Mouse (Mus musculus) gastrocnemius, postnatal 14 days (tissue): ENCODE measurements around the gene Tmprss11g. TPM values are rescaled to one million over a fixed set of nuclear protein-coding genes. Genes with fewer than 3 reads are reported as not detected.

Experiments used
- DNase-seq: peaks from one replicate; pipeline ENCODE4 v3.0.0; 2021; ENCODE audit warnings: mixed read lengths
- intact Hi-C: fragments of 180-260 bp; cut with DNase I; formaldehyde crosslinking; loops from one replicate; pipeline ENCODE4 v1.15.1; 2025; ENCODE audit warnings: low total_unique reads
- long read RNA-seq, 2 experiments: library from polyadenylated mRNA; stranded (forward); transcript quantifications; one replicate each; pipeline ENCODE4 v2.0.0; 2021
- total RNA-seq, 2 experiments: library from RNA; stranded (reverse); gene quantifications; 2 replicates each; pipeline ENCODE4 v1.2.3; 2021

The Tmprss11g gene
- not detected for total RNA-seq
- long read RNA-seq, experiment 1 = 0 reads
- long read RNA-seq, experiment 2 = 0 reads

DNA sequence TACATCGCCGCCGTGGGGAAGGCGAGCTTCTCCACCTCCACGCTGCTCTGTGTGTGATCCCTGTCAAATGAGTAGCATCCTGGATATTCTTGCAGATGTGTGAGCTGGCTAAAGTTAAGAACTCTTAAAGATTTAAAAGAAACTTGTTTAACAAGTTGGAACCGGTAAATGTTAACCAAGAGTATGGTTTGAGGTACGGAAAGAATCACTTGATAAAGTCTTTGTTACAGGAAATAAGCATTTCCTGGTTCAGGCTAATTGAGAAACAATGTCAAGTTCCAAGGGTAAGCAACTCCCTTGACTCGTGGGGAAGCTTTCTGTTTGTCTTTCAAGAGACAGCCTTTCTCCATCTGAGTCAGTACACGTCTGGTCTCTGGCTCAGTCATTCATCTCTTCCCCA lies at the start of gene Tmprss11g:
Tmprss11g (minus strand) TSS at position 101 of the 400 bp plus-strand sequence.
- no peak for DNase-seq
- intact Hi-C loops = no loop called here

GRCm38 (mm10) chr5:86546693-86547092 lies 28.3 kb upstream of the Tmprss11g start:
- intact Hi-C loops = no loop called here
- DNase-seq = no peak

GRCm38 (mm10) chr5:86540601-86541000 lies 22.2 kb upstream of the Tmprss11g start:
- no peak for DNase-seq
- intact Hi-C loops = no loop called here

GRCm38 (mm10) chr5:86528725-86529124 lies 10.3 kb upstream of the Tmprss11g start:
- DNase-seq = no peak
- intact Hi-C loops = no loop called here

DNA sequence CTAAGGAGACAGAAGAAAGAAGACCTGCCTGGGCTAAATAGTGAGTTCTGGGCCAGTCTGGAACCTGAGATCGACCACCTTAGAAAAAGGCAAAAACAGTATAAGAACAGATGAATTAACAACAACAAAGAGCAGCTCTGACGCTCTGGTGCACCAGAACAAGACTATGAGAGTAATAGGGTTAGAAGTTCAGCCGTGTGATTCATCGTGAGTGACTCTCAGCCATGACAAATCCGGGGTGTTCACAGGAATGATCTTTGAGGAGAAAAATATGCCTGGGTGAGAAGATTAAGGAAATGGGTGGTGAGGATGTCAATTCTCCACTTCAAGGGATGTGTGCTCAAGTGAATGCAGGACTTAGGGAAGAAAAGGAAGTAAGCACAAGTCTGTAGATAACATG lies 6.9 kb downstream of the Tmprss11g start:
- DNase-seq = no peak
- intact Hi-C loops = no loop called here

DNA sequence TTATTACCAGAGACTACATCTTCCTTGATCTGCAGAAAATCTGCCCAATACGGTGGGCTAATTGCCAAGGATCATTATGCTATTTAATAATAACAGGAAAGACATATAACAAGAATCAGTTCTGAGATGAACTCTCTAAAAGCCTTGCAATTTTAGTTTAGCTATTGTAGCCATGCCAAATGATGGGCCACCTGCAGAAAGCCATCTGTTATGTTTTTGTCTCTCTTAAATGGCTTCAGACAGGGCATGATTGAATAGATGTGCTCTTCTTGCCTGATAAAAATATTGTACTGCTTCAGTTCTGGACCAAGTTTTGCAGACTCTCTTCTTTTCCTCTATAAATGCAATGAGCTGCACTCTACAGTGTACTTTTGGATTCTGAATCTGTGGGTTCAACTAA lies 24.9 kb downstream of the Tmprss11g start:
- intact Hi-C loops = no loop called here
- no peak for DNase-seq

DNA sequence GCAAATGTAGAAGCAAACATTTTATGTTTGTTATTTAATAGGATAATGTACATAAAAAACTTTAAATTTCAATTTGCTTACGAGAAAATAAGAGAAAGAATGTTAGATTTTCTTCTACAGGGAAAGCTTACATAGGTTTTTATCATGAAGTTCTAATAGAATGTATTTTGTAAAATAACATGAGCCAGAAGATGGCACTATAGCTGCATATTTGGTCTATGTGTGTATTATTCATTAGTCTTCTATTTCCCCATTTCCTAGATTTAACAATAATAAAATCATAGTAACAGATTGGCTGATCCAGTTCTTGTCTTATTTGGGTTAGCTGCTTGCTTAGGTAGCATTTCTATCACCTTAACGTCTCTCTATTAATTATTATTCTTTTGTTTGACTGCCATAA lies 35.8 kb downstream of the Tmprss11g start:
- intact Hi-C loops = no loop called here
- no peak for DNase-seq

DNA sequence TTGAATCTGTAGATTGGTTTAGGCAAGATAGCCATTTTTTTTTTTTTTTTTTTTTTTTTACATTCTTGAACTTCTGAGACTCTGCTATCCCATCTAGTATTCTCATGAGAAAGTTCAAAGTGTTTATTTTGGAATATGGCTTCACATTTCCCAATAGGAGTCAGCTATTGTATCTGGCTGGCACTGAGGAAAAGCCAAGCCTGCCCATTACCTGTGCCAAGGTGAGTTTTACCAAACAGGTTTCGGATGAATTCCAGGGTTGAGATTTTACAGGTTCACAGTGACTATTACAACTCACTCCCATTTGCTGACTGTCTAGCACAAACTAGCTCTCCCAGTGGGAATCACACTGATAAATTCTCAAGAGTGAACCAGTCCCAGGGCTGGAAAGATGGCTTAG lies 36.4 kb downstream of the Tmprss11g start:
- no peak for DNase-seq
- intact Hi-C loops = no loop called here

DNA sequence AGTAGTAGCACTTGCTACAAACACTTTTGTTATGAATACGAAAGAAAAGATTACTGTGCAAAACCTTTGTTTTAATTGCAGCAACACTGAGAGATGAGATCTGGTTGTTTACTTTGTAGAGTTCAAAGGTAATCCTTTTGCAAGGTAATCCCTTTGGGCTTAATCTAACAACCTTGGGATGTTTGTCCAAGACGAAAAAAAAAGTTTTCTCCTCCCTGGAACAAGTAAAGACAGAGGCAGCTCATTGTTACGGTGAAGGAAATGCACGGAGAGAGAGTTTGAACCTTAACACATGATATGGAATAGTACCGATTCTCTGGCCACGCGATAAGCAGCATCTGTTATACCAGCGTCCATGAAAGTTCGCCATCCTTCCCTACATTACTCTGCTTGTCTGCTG lies 44.5 kb downstream of the Tmprss11g start:
- intact Hi-C loops = no loop called here
- no peak for DNase-seq

DNA sequence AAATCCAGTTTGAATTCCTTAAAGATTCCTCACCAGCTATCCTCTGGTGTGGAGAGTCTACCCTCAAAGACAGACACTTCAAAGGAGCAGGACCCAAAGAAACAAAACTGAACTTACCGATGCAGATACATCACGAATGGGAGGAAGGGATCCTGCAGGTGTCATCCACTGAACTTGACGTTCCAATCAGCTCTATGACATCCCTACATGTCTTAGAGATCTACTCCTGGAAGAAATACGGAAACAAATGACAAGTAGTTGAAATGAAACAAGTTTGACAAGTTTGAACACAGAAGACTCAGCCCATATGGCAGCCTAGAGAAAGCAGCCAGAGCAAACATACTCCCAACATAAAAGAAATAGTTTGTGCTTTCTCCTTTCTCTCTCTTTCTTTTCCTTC lies 49.5 kb downstream of the Tmprss11g start, which contains the start of gene Tmprss11a:
Tmprss11a (minus strand) TSS at position 101 of the 400 bp plus-strand sequence.
- intact Hi-C loops = no loop called here
- no peak for DNase-seq

- intact Hi-C loops = no loop called here
- no peak for DNase-seq
Measured at GRCm38 (mm10) chr5:86439306-86439705, 79.1 kb downstream of the Tmprss11g start.

DNA sequence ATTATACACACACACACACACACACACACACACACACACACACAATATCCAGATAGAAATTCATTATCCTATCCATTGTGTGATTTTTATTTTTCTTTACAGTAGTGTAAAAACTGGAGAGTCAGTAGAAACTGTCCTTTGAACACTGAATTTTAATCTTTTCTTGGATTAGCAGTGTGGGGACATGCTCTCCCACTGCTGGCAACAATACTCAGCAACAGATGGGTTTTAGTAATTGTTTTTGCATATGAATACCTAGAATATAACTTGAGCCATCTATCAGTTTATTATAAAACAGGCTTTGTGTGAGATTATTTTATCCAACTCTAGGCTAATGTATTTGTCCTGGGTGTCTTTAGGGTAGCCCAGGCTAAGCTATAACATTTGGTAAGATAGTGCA lies 79.9 kb downstream of the Tmprss11g start:
- no peak for DNase-seq
- intact Hi-C loops = no loop called here

Other genes starting within 250 kb of the Tmprss11g start
- gene Tmprss11c, start 229.3 kb downstream of the Tmprss11g start, total RNA-seq = not detected
- not detected for gene Tmprss11d, start 145.2 kb downstream of the Tmprss11g start, total RNA-seq
- not detected for gene Tmprss11a, start 49.6 kb downstream of the Tmprss11g start, total RNA-seq
- not detected for gene Tmprss11f, start 113.8 kb upstream of the Tmprss11g start, total RNA-seq
- gene Tmprss11b, start 157.8 kb upstream of the Tmprss11g start, total RNA-seq = not detected
- not detected for gene Tmprss11e, start 227.2 kb upstream of the Tmprss11g start, total RNA-seq